Mouse (Mus musculus): ENCODE measurements around the gene Xrcc4.

GRCm38 (mm10) chr13:90088962-90089824 is at the start of gene Xrcc4, which contains the start of gene Tmem167:
- TF ChIP-seq CTCF (IDR thresholded peaks at IDR 0.05; ENCODE audit: low read depth, low read length) (no peak), GATA1 (IDR thresholded peaks at IDR 0.05; ENCODE audit: borderline replicate concordance, low read length) (no peak)

All from G1E (cell line).